Mouse (Mus musculus) cerebellum, adult 2 months (tissue): ENCODE results near the gene Vldlr.

ENCODE experiments used
- CTCF ChIP-seq: fragments of 200-500 bp; IDR thresholded peaks from 2 replicates; pipeline ENCODE4 v1.5.1; 2011; ENCODE audit warnings: low read depth, mild to moderate bottlenecking, control low read depth, low read length, moderate library complexity, borderline replicate concordance; ENCODE audit not compliant: insufficient read depth
- POLR2A ChIP-seq: fragments of 200-500 bp; IDR thresholded peaks from 2 replicates; pipeline ENCODE4 v1.6.1; 2011; ENCODE audit warnings: low read length, control low read depth, borderline replicate concordance; ENCODE audit not compliant: insufficient read depth

GRCm38 (mm10) chr19:27203711-27204238, 12.5 kb upstream of the Vldlr start:
- no peak for TF ChIP-seq CTCF
- TF ChIP-seq POLR2A: no peak
